Mouse (Mus musculus) frontal cortex, postnatal 36 days (tissue): Measurements from ENCODE around the gene Tmem95.
A peak's percentile ranks its signal among the peaks of the same experiment; 100 is the strongest.

ENCODE experiments used
- DNase-seq, 2 experiments: peaks; one replicate each; pipeline ENCODE4 v3.0.0; 2022; ENCODE audit warnings: low spot score in 2 of 2

Gene Tmem95

GRCm38 (mm10) chr11:69910781-69911560, 33.2 kb upstream of the Tmem95 start:
- no peak for DNase-seq

DNA sequence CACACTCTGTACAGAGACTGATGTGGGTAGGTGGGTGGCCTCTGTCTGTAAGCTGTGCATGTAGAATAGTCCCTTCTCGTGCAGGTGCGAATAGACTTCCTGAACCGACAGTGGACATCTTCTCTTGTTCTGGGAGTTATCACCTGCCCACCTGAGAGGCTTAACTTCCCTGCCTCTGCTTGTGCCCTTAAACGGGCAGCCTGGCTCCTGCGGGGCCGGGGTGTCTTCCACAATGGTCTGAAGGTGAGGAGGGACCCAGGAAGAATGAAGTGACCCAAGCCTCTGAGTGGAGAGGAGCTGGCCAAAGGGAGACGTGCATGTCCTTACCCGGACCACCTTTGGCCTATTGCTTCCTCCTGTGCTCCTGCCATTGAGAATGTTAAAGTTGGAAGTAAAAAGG, 32.4 kb upstream of the Tmem95 start:
- DNase-seq, result no peak

DNA sequence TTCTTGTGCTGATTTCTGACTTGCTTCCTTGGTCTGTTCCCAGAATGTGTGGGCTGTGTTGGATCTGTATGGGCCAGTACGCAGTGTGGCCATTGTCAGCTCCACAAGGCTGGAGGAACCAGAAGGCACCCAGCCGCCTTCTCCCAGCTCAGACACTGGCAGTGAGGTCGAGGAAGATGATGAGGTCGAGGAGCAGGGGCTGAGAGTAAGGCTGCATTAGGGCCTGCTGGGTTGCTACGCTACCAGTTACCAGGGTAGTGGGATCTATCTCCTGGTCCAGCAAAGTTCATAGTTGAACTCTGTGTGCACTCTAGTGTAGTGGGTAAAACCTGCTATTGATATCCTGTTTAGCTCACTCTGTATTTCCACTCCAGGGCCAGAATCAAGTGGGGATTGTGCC, 31.4 kb upstream of the Tmem95 start:
- no peak for DNase-seq

DNA sequence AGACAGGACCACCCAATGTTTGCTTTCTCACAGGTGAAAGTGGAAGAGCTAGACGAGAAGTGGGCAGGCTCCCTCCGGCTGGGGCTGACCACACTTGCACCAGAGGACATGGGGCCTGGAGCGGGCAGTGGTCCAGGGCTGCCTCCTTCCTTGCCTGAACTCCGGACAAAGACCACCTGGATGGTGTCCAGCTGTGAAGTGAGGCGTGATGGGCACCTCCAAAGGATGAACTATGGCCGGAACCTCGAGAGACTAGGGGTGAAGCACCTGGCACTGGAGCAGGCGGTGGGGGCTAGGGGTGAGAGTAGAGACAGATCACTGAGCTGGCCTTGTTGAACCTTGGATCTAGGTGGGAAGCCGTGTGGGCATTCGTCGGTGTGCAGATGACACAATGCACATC, 30.8 kb upstream of the Tmem95 start:
- no peak for DNase-seq

DNA sequence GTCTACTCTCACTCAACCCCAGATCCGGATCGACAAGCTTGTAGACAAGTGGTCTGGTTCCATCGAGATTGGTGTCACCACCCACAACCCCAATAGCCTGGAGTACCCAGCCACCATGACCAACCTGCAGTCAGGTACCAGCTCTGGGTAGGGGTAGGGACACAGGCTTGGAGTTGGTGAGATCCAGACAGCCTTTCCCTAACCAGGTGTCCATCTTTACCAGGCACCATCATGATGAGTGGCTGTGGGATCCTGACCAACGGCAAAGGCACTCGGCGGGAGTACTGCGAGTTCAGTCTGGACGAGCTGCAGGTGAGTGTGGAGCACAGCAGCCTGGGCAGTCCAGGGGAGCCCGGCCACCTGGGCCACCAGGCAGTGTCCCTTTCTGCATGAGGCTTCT, 26.5 kb upstream of the Tmem95 start:
- no peak for DNase-seq

- no peak for DNase-seq
These were observed 25.2 kb upstream of the Tmem95 start for GRCm38 (mm10) chr11:69902972-69903371.

DNA sequence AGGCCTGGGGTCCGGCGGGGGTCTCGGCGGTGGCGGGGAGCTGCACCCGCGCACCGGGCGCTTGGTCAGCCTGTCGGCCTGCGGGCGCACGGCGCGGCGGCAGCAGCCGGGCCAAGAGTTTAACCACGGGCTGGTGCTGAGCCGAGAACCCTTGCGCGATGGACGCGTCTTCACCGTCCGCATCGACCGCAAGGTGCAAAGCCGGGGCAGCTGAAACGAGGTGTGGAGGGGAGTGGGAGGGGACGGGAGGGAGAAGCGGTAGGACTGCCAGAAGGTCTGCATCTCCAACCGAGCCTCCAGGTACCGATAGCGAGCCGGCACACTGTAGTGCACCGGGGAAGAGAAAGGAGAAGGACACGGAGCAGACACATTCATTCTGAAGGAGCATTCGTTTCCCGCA, 24.2 kb upstream of the Tmem95 start:
- no peak for DNase-seq

DNA sequence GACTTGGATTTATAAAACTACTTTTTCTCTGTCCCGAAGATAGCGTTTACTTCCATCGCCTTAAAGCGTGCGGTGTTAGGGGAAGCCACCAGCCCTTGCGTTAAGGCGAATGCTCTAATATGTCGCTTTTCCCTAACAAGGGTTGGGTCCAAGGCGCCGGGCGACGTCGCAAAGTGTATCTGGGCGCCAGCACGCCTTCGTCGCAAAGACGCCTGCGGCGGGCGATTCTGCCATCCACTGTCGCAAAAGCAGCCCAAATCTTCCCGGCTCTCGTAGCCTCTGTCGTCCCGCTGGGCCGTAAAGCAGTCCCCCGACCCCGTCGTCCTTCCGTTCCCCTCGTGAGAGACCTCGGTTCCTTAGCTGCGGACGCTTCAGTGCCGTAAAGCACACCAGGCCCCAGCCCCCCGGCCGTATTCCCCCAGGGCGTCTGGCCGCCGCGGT, 23.6 kb upstream of the Tmem95 start:
- peak; percentile 96 to 99 for DNase-seq

DNA sequence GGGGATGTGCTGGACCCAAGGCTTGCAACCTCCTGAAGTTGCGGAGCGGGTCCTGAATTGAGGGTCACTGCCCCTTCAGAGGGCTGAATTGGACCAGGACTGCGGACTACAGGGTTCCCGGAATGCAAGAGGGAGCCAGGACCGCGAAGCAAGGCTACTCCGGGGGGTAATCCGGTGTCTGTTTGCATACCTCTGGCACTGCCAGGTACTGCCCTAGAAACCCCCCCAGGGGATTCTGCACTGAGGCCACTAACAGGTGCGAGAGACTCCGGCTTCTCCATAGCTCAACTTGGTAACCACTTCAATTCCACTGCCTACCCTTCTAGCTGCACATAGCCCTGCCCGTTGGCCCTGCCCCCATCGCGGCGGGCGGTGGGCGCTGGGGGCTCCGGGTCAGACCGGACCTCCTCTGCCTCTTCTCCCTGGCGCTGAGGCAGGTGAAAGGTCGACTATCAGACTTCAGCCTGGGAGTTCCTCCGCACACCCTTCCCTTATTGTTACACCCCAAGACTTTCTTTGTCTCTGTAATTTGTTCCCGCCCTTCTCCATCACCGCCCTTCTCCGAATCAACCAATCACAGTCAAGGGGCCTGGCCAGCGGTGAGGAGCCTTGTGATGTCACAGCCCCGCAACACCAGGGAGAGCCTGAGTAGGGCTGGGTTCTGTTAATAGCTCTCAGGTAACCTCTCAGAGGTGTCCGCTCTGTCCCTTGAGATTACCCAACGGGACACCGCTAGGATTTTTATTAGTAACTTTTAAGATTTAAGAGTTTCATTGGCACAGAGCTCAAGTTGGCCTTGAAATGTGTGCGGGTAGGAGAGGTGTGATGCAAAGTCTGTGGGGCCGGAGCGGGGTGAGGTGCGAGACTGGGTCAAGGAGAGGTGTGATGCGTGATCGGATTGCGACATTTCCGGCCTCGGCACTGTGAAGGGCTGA, 22.9 kb upstream of the Tmem95 start, which contains the start of the genes 2810408A11Rik and Neurl4:
Gene 2810408A11Rik, minus strand, starts transcription at position 517 of the 935 bp plus-strand sequence.
Gene Neurl4, plus strand, starts transcription at position 602 of the 935 bp plus-strand sequence.
- DNase-seq, result peak; percentile 85 to 87

DNA sequence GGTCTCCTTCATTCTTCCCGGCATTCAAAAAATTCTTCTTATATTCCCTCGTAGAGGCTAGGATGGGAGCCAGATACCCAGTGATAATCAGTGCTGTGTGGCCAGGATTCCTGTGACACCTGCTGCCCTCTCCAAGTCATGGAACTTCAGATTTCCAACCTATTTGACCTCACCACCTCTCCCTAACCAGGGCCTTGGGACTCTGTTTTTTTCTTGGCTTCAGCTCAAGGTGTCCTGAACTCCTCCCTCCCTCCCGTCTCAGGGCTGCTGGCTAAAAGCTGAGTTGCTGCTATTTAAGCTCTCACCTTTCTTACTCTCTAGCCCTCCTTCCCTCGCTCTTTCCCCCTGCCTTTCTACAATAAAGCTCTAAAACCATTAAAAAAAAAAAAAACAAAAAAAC, 22.1 kb upstream of the Tmem95 start:
- DNase-seq, result no peak

GRCm38 (mm10) chr11:69895291-69895690, 17.5 kb upstream of the Tmem95 start, which contains the start of gene Acap1:
Acap1 (minus strand) TSS chr11:69895539.
- no peak for DNase-seq

GRCm38 (mm10) chr11:69894671-69895070, 16.9 kb upstream of the Tmem95 start:
- DNase-seq, result no peak

DNA sequence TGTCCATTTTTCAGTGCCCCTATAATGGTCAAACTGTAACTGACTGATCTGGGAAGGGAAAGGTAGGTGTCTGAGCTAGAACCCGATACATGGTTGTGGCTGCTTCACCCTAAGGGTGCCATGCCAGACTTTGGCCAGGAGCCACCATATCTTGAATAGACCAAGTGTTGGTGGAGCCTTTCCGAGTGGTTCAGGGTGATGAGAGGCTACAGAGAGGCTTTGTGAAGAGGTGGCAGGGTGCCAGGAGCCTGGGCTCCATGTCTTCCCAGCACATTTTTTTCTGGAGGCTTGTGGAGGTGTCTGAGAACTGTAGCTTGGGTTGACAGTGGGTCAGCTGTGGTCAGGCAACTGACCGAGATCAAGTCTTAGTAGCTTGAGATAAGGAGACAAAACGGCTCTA, 13.7 kb upstream of the Tmem95 start:
- no peak for DNase-seq

- DNase-seq, result no peak
These were observed 9.3 kb upstream of the Tmem95 start for GRCm38 (mm10) chr11:69886907-69887635.

- DNase-seq, result no peak
These were observed 6.8 kb upstream of the Tmem95 start for GRCm38 (mm10) chr11:69884663-69885062.

GRCm38 (mm10) chr11:69884240-69884639, 6.4 kb upstream of the Tmem95 start:
- DNase-seq, result no peak

DNA sequence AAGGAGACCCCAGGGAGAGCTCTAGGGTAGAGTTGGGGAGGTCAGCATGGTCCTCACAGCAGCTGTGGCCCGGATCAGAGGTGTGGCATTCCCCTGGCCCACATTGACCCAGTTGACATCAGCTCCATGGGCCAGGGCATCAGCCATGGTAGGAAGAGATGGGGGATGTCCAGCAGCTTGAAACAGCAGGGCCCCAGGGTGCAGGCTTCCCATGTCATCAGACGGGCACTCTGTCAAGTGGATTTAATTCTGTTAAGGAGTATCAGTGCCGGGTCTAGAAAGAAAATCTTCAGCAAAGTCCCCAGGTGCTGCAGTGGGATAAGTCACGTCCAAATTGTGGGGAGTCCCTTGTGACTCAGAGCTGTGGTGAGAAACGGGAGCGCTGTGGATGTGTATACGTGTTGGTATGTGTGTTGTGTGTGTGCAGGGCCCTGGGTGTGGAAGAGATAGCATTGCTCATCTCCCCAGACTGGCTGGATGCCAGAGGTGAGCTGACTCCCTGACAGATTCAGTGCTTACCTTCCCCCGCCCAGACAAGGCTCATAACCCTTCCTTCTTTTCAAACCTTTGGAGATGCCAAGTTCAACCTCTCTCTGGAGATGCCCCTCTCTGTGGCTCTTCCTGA, 5.8 kb upstream of the Tmem95 start:
- no peak for DNase-seq

GRCm38 (mm10) chr11:69883066-69883465, 5.2 kb upstream of the Tmem95 start:
- peak in 1 of 2 experiments; percentile 23 for DNase-seq

DNA sequence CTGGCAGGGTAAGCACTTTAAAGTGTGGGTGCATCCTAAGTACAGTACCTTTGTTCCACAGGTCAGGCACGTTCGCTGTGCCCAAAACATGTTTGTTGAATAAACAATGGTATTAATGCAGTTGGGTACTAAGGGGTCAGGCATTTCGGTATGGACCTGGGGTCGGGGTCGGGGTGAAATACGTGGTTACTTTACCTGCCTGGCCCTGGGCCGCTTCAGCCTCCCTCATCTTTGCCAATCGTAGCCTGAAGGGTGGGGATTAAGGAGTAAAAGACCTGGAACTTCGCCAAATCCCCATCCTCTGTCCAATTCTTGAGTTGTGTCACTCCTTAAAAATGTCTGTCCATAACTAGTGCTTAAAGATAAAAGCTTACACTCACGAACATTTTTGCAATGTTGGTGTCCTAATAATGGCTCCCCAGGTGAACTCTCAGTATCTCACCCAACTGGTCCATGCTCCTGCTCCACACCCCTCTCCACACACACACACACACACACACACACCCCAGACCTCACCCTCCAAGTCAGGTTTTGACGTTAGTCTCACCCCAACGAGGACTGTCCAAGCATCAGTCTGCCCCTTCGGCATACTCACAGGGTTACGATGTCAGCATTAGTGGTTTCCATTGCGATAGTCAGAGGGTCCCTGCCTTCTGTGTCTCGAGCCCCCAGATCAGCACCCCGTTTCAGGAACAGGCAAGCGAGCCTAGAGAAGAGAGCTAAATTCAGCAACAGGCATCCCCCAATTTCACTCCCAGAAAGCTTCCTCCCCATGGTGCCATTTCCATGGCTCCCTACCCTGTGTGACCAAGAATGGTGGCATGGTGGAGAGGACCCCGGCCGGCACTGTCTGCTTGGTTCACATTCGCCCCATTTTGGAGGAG, 4.2 kb upstream of the Tmem95 start:
- no peak for DNase-seq

- peak; percentile 53 to 64 for DNase-seq
These were observed 3.2 kb upstream of the Tmem95 start, which contains the start of gene Kctd11 for GRCm38 (mm10) chr11:69880853-69881603. Kctd11 (minus strand) TSS chr11:69881406.
